Mouse (Mus musculus): ENCODE results near the gene B430218F22Rik. TPM values are rescaled to one million over a fixed set of nuclear protein-coding genes. Genes with fewer than 3 reads are reported as not detected.

The B430218F22Rik gene
- polyA plus RNA-seq, 1 experiment: 0.12 TPM

DNA sequence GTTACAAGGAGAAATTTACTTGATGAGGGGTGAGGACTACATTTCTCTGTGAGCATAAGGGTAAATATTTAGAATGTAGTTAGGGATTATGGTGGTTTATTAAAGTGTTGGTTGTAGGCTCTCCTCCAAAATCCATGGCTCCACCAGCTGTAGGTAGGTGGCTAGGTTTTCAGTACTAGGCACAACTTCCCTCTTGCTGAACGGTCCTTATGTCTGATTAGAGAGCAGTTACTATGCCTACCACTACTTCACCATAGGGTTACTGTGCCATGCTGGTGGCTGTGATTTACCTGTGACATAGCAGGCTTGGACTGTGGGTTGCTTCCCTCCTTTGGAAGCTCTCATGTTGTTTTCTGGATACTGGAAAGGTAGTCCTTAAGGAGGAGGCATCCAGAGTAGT is 34.4 kb downstream of the B430218F22Rik start:
- no peaks in the 10 kb centered on the region for H3K36me3 ChIP-seq (ENCODE audit: control insufficient read depth, insufficient read depth, low read length)
- no peaks in the 10 kb centered on the region for H3K27me3 ChIP-seq (ENCODE audit: control insufficient read depth, insufficient read depth, low read length)
- no peak overlapping the region for H3K27ac ChIP-seq (ENCODE audit: control insufficient read depth, insufficient read depth, low read depth, low read length)
- TF ChIP-seq CTCF (IDR thresholded peaks at IDR 0.05; ENCODE audit: control insufficient read depth, insufficient read depth, insufficient replicate concordance, low read depth, low read length) (no peak), POLR2A (IDR thresholded peaks at IDR 0.05; ENCODE audit: control insufficient read depth, low read depth, low read length) (no peak)
- H3K4me1 ChIP-seq (ENCODE audit: control insufficient read depth, insufficient read depth, low read length): no peaks in the 10 kb centered on the region
- H3K4me3 ChIP-seq (ENCODE audit: control insufficient read depth, low read depth, low read length): no peak overlapping the region

Other genes with a start within 250 kb of the B430218F22Rik start
- 13.9 and 14.1 TPM in 2 replicates for gene Mrps30, start 622 bp downstream of the B430218F22Rik start, polyA plus RNA-seq (2012; rRNA removed)

Data from testis, adult 2 months (tissue).